Mouse (Mus musculus) pancreas, adult 10 weeks (tissue): Measurements from ENCODE around the gene Vps52. TPM values are rescaled to one million over a fixed set of nuclear protein-coding genes. Genes with fewer than 3 reads are reported as not detected.

Experiments used
- polyA plus RNA-seq: library from polyadenylated mRNA; stranded (reverse); fragments of 350-450 nt; fragmentation: Illumina TruSeq; extraction: RNeasy Lipid Tissue Mini Kit (QIAGEN cat#74804); gene quantifications from one replicate; pipeline ENCODE4 v1.2.3, GENCODE M21; 2015; ENCODE audit warnings: low read depth, low replicate concordance; ENCODE audit not compliant: insufficient read depth

Vps52 gene
- 12.3 TPM for polyA plus RNA-seq

GRCm38 (mm10) chr17:33955555-33956214 lies at the start of gene Vps52, which contains the start of gene Rps18:
Gene Vps52 (plus strand): TSS chr17:33955812.
Gene Rps18 (minus strand): TSS chr17:33956001.

GRCm38 (mm10) chr17:33909077-33909868 lies 46.3 kb upstream of the Vps52 start, which contains the start of gene Daxx:
Gene Daxx (plus strand): TSS chr17:33909414.

GRCm38 (mm10) chr17:33915671-33916250 lies 39.9 kb upstream of the Vps52 start, which contains the start of the genes Tapbp and Zbtb22:
Gene Tapbp (plus strand): TSS chr17:33915899.
Gene Zbtb22 (plus strand): TSS chr17:33915904.

GRCm38 (mm10) chr17:33929371-33930279 lies 26.0 kb upstream of the Vps52 start, which contains the start of gene Rgl2:
Gene Rgl2 (plus strand): TSS chr17:33929543.

GRCm38 (mm10) chr17:33940206-33940805 lies 15.3 kb upstream of the Vps52 start, which contains the start of the genes Pfdn6 and Wdr46:
Gene Pfdn6 (minus strand): TSS chr17:33940343.
Gene Wdr46 (plus strand): TSS chr17:33940660.

GRCm38 (mm10) chr17:33951021-33951946 lies 4.3 kb upstream of the Vps52 start, which contains the start of gene B3galt4:
Gene B3galt4 (minus strand): TSS chr17:33951488.

GRCm38 (mm10) chr17:34000150-34000537 lies 44.5 kb downstream of the Vps52 start, which contains the start of gene H2-K1:
Gene H2-K1 (minus strand): TSS chr17:34000347.

Other genes starting within 250 kb of the Vps52 start
- gene March2, start 237.1 kb upstream of the Vps52 start, polyA plus RNA-seq, result 16.5 TPM
- 23.5 TPM for gene Rab11b, start 195.3 kb upstream of the Vps52 start, polyA plus RNA-seq
- 6.9 TPM for gene Angptl4, start 174.0 kb upstream of the Vps52 start, polyA plus RNA-seq
- gene Kank3, start 145.3 kb upstream of the Vps52 start, polyA plus RNA-seq, result 38.1 TPM
- 1,005 TPM for gene Rps28, start 131.2 kb upstream of the Vps52 start, polyA plus RNA-seq
- gene Ndufa7, start 131.2 kb upstream of the Vps52 start, polyA plus RNA-seq, result 92.9 TPM
- 11.7 TPM for gene Cd320, start 112.7 kb upstream of the Vps52 start, polyA plus RNA-seq
- not detected for gene Gm7029, start 82.0 kb upstream of the Vps52 start, polyA plus RNA-seq
- gene Kifc1, start 65.2 kb upstream of the Vps52 start, polyA plus RNA-seq, result 0.59 TPM
- gene Platr17, start 50.7 kb upstream of the Vps52 start, polyA plus RNA-seq, result not detected
- gene Daxx, start 46.4 kb upstream of the Vps52 start, polyA plus RNA-seq, result 9.3 TPM
- gene Tapbp, start 39.9 kb upstream of the Vps52 start, polyA plus RNA-seq, result 40.4 TPM
- gene Zbtb22, start 39.9 kb upstream of the Vps52 start, polyA plus RNA-seq, result 4.3 TPM
- gene Rgl2, start 26.3 kb upstream of the Vps52 start, polyA plus RNA-seq, result 33.8 TPM
- gene Pfdn6, start 15.5 kb upstream of the Vps52 start, polyA plus RNA-seq, result 33.2 TPM
- gene Wdr46, start 15.2 kb upstream of the Vps52 start, polyA plus RNA-seq, result 3.8 TPM
- 2.8 TPM for gene B3galt4, start 4.3 kb upstream of the Vps52 start, polyA plus RNA-seq
- 762 TPM for gene Rps18, start 189 bp downstream of the Vps52 start, polyA plus RNA-seq
- gene H2-K1, start 44.5 kb downstream of the Vps52 start, polyA plus RNA-seq, result 424 TPM
- gene Ring1, start 68.9 kb downstream of the Vps52 start, polyA plus RNA-seq, result 14.0 TPM
- 55.1 TPM for gene H2-Ke6, start 72.2 kb downstream of the Vps52 start, polyA plus RNA-seq
- gene Slc39a7, start 75.9 kb downstream of the Vps52 start, polyA plus RNA-seq, result 42.1 TPM
- 19.4 TPM for gene Rxrb, start 76.0 kb downstream of the Vps52 start, polyA plus RNA-seq
- 1.9 TPM for gene Col11a2, start 83.6 kb downstream of the Vps52 start, polyA plus RNA-seq
- gene H2-Oa, start 136.5 kb downstream of the Vps52 start, polyA plus RNA-seq, result not detected
- 2.6 TPM for gene H2-DMa, start 163.7 kb downstream of the Vps52 start, polyA plus RNA-seq
- 51.9 TPM for gene Brd2, start 166.8 kb downstream of the Vps52 start, polyA plus RNA-seq
- gene H2-DMb2, start 187.5 kb downstream of the Vps52 start, polyA plus RNA-seq, result 1.9 TPM
- gene H2-DMb1, start 197.3 kb downstream of the Vps52 start, polyA plus RNA-seq, result 7.8 TPM
- gene Tap1, start 231.7 kb downstream of the Vps52 start, polyA plus RNA-seq, result 6.3 TPM
- 9.2 TPM for gene Psmb9, start 232.0 kb downstream of the Vps52 start, polyA plus RNA-seq
- 13.8 TPM for gene Psmb8, start 241.9 kb downstream of the Vps52 start, polyA plus RNA-seq
- 9.1 TPM for gene Tap2, start 247.7 kb downstream of the Vps52 start, polyA plus RNA-seq